Mouse (Mus musculus) central nervous system, embryonic 11.5 days (tissue): ENCODE results near the gene 5031439G07Rik. TPM values are rescaled to one million over a fixed set of nuclear protein-coding genes. Genes with fewer than 3 reads are reported as not detected.

Experiments
- polyA plus RNA-seq: library from polyadenylated mRNA; depleted of rRNA; stranded (reverse); fragments of >200 nt; gene quantifications from 2 replicates; pipeline ENCODE4 v1.2.3, GENCODE M21; 2012; rRNA removed

Gene 5031439G07Rik
- 22.6 and 22.7 TPM in 2 replicates for polyA plus RNA-seq

DNA sequence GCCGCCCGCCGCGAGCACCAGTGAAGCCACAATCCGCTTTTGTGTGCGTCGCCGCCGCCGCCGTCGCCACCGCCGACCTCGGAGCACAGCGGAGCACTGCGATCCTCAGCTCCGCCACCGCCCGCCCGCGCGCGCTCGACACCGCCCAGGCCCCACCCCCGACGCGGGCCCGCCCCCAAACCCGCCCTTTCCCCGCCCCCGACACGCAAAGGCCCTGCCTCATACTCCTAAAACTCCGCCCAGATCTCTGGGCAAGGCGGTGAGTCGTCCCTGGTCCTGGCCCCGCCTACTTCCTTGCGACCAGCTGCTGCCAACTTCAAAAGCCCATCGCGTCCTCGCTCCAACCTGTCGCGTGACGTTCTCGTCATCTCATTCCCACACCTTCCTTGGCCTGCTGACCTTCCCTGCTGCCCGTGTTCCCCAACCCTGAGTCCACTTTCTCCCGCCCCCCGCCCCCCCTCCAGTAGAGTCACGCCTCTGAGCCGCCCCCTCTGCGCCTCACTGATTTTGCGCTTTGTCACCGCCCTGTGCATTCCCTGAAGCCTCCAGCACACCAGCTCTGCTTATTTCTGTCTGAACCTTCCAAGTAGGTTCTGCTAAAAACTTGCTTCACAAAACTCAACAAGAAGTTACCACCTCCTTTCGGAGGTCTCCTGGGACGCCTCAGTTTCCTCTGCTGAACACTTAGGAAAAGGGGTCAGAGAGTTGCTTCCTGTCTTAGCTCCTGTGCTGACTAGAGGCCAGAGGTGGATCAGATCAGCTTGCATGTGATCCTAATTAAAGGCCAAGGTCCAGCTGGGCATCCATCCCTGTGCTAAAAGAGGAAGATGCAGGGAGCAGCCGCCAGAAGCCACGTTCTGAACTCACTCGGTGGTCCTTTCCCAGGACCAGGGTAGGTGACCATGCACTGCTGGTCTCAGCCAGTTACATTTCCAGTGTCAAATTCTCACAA, at the start of gene 5031439G07Rik:
TSS of gene 5031439G07Rik (minus strand) at position 678 of the 952 bp plus-strand sequence.

GRCm38 (mm10) chr15:85028648-85029047, 40.3 kb upstream of the 5031439G07Rik start, which contains the start of gene Fam118a:
Gene Fam118a (plus strand): TSS chr15:85028948.

DNA sequence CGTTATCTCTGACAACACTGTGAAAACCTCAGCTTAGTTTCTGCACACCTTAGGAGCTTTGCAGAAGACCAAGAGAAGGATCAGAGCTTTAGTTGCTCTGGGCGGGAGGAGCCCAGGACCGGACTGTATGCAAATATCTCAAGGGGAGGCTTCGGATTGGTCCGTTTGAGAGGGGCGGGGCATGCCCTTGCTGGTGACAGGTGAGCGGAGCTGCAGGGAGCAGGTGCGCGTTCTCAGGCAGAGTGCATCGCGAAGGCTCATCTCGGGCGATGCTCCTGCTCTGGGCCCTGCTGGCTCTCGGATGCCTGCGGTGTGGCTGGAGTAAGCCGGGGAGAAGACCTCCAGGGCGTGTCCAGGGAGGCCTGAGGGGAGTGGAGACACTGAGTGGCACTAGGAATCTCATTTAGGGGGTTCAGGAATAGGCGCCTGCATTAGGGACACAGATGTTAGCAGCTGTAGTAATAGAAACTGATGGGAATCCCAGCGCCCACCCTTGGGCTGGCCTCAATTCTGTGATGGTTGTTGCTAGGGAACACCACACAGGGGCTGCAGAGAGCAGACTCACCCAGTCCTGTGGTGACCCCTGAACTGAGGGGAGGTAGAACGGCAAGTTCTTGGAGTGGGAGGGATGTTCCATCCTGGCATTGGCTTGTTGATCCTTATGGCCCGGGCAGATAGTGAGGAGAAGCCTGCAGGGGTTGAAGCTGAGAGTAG, 28.8 kb upstream of the 5031439G07Rik start, which contains the start of gene Upk3a:
TSS of gene Upk3a (plus strand) at position 191 of the 714 bp plus-strand sequence.

GRCm38 (mm10) chr15:84922884-84923507, 65.4 kb downstream of the 5031439G07Rik start, which contains the start of gene Nup50:
Gene Nup50 (plus strand): TSS chr15:84923411.

GRCm38 (mm10) chr15:84919938-84920337, 68.4 kb downstream of the 5031439G07Rik start, which contains the start of gene Gm29666:
Gene Gm29666 (minus strand): TSS chr15:84920038.

Other genes starting within 250 kb of the 5031439G07Rik start
- 117 and 190 TPM in 2 replicates for gene Phf21b, start 132.5 kb downstream of the 5031439G07Rik start, polyA plus RNA-seq
- 1.1 and 1.5 TPM in 2 replicates for gene Gm29666, start 68.5 kb downstream of the 5031439G07Rik start, polyA plus RNA-seq
- gene Nup50, start 65.1 kb downstream of the 5031439G07Rik start, polyA plus RNA-seq = 34.9 and 35.7 TPM in 2 replicates
- gene Upk3a, start 28.6 kb upstream of the 5031439G07Rik start, polyA plus RNA-seq = 0.05 and 0.11 TPM in 2 replicates
- 16.0 and 18.2 TPM in 2 replicates for gene Fam118a, start 40.4 kb upstream of the 5031439G07Rik start, polyA plus RNA-seq
- gene Smc1b, start 143.4 kb upstream of the 5031439G07Rik start, polyA plus RNA-seq = 0.17 and 0.20 TPM in 2 replicates
- 0.56 and 0.65 TPM in 2 replicates for gene Ribc2, start 143.5 kb upstream of the 5031439G07Rik start, polyA plus RNA-seq
- gene Fbln1, start 217.4 kb upstream of the 5031439G07Rik start, polyA plus RNA-seq = 95.3 and 128 TPM in 2 replicates